Mouse (Mus musculus) embryonic facial prominence, embryonic 15.5 days (tissue): ENCODE results near the gene Btbd9. TPM values are rescaled to one million over a fixed set of nuclear protein-coding genes. Genes with fewer than 3 reads are reported as not detected.

Source experiments
- ATAC-seq: fragments of 200-750 bp; cut with Nextera tagmentation; 2 replicates; pipeline ENCODE4 v1.8.0; 2017; ENCODE audit warnings: low read depth, moderate TSS enrichment; ENCODE audit not compliant: insufficient number of reproducible peaks, low FRiP score, low TSS enrichment
- H3K27ac ChIP-seq: fragments of 300-500 bp; sonication (generic); replicated peaks from 2 replicates; pipeline ENCODE4 v1.5.1; 2015; ENCODE audit warnings: mild to moderate bottlenecking, inconsistent platforms
- H3K27me3 ChIP-seq: fragments of 300-500 bp; sonication (generic); 2 replicates; pipeline ENCODE4 v1.6.1; 2015; ENCODE audit warnings: inconsistent platforms
- H3K36me3 ChIP-seq: fragments of 300-500 bp; sonication (generic); 2 replicates; pipeline ENCODE4 v1.6.1; 2015; ENCODE audit warnings: mild to moderate bottlenecking, inconsistent platforms
- H3K4me1 ChIP-seq: fragments of 300-500 bp; sonication (generic); 2 replicates; pipeline ENCODE4 v1.6.1; 2015; ENCODE audit warnings: inconsistent platforms
- H3K4me2 ChIP-seq: fragments of 300-500 bp; sonication (generic); replicated peaks from 2 replicates; pipeline ENCODE4 v1.6.1; 2015; ENCODE audit warnings: mild to moderate bottlenecking, inconsistent platforms
- H3K4me3 ChIP-seq: fragments of 300-500 bp; sonication (generic); replicated peaks from 2 replicates; pipeline ENCODE4 v1.5.1; 2015; ENCODE audit warnings: mild to moderate bottlenecking, inconsistent platforms
- H3K9ac ChIP-seq: fragments of 300-500 bp; sonication (generic); 2 replicates; pipeline ENCODE4 v1.6.1; 2015; ENCODE audit warnings: inconsistent platforms
- H3K9me3 ChIP-seq: fragments of 300-500 bp; sonication (generic); replicated peaks from 2 replicates; pipeline ENCODE4 v1.6.1; 2016; ENCODE audit warnings: inconsistent platforms
- WGBS: fragments of 180-500 bp; shearing (Covaris S2); methylation state at CpG from one replicate; pipeline ENCODE4 v1.1.7; 2015; 5-methylcytosine and 5-hydroxymethylcytosine counted together
- polyA plus RNA-seq: library from polyadenylated mRNA; unstranded; fragments of >200 nt; fragmentation: Nextera tagmentation; extraction: Ambion mirVana; gene quantifications from 2 replicates; pipeline ENCODE4 v1.2.1, GENCODE M21; 2015

The Btbd9 gene
- polyA plus RNA-seq, 1 experiment from 2014 or later = 56.6 TPM

DNA sequence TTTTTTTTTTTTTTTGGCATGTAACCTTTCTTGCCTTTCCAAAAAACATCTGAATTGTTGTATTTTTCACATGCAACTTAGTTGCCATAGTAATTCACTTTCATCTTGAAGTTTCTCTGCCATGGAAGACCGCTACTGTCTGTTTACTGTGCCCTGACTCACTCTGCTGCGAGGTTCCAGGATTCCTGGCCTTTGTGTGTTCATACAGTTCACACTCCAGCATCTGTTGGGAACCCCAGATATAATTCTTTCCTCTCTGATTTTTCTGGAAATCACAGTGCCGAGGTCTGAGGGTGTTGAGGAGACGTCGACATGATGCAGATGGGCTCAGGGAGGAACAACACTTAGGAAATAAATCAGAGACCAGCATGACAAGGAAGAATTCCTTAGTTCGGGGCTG, 283.6 kb downstream of the Btbd9 start:
- no peaks in the 10 kb centered on the region for H3K27me3 ChIP-seq

DNA sequence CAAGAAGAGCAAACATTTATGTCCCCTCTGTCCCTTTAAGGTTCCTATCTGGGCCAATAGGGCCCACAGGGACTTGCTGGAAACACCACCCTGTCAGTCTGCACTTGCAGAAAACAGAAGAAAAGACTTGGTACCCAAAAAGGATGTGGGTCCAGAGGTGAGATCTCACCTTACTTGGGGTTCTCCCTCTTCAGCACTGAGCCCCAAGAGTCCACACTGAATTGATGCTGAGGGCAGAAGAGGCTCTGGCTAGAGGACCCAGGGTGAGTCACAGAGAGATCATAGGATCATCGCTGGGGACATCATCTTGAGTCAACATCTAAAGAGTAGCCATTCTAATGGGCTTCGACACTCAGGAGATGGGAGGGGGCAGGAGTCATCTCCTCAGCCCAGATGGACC, 290.6 kb downstream of the Btbd9 start:
- Histone ChIP-seq H3K9ac (no peak overlapping the region), H3K27me3 (no peaks in the 10 kb centered on the region), H3K4me1 (peaks cover 7% of the 10 kb centered on the region; the same call in 1 of the 2 replicates), H3K36me3 (no peaks in the 10 kb centered on the region), H3K4me2 (no peak overlapping the region), H3K9me3 (no peaks in the 10 kb centered on the region), H3K4me3 (no peak overlapping the region), H3K27ac (no peak overlapping the region)
- WGBS = 98% methylated on average over 2 of the region's 2 CpGs
- ATAC-seq = no peak

More for the DNA sequence above, 283.6 kb downstream of the Btbd9 start:
- Histone ChIP-seq H3K9me3 (no peaks in the 10 kb centered on the region), H3K36me3 (0 out of 2 replicates have a peak, but pooled peaks cover 5% of the 10 kb centered on the region), H3K9ac (no peak overlapping the region), H3K4me1 (peaks cover 12% of the 10 kb centered on the region), H3K4me3 (no peak overlapping the region), H3K27ac (no peak overlapping the region), H3K4me2 (no peak overlapping the region)
- no peak for ATAC-seq
- 44% methylated on average over 6 of the region's 6 CpGs for WGBS

DNA sequence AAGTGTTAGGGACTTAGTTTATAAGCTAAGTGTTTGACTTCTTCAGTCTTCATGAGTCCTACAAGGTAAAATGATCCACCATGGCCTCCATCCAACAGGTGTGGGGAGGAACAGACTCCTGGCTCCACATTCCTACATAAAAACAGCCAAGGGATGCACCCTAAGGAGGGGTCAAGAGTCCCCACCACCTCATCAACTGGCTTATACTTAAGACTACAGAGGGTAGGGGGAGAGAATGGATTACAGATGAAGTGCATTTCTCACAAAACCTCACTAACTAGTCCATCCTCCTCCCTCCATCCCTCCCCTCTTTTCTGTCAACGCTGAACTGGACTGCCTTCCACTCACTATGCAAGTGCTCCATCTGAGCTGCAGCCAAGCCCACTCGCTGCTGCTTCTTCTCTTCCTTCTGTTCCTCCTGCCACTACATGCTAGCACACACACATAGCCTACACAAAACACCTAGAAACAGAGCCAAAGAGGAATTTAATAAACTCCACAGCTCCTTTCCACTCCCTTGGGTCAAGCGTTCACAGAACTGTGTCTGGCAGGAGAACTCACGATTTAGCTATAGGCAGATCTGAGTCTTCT, 292.7 kb downstream of the Btbd9 start:
- Histone ChIP-seq H3K27me3 (no peaks in the 10 kb centered on the region), H3K4me3 (no peak overlapping the region), H3K4me2 (no peak overlapping the region), H3K27ac (no peak overlapping the region), H3K36me3 (no peaks in the 10 kb centered on the region), H3K9me3 (no peaks in the 10 kb centered on the region), H3K9ac (no peak overlapping the region), H3K4me1 (peaks cover 11% of the 10 kb centered on the region; the same call in 1 of the 2 replicates)
- no peak for ATAC-seq
- WGBS = 79% methylated on average over 4 of the region's 4 CpGs

DNA sequence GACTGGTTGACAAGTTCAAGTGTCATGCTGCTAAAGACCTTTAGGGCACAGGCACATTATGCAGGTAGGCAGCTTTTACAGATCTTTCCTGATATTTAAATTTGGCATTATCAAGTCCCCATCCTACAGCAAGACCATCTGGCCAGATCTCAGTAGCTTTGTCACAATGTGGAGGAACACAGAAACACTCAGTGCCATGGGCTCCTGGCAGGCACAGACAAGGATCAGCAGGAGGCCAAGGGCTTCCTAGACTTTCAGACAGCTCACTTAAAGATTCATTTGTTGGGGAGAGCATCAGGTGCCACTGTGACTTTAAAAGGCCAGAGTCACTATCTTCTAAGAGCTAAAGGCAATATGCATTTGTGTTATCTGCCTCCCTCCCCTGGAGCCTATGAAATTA, 293.3 kb downstream of the Btbd9 start:
- H3K4me2 ChIP-seq = no peak overlapping the region
- no peaks in the 10 kb centered on the region for H3K27me3 ChIP-seq
- no peaks in the 10 kb centered on the region for H3K9me3 ChIP-seq
- no peaks in the 10 kb centered on the region for H3K36me3 ChIP-seq
- peaks cover 11% of the 10 kb centered on the region; the same call in 1 of the 2 replicates for H3K4me1 ChIP-seq
- H3K4me3 ChIP-seq = no peak overlapping the region
- no peak for ATAC-seq
- no peak overlapping the region for H3K9ac ChIP-seq
- no peak overlapping the region for H3K27ac ChIP-seq

DNA sequence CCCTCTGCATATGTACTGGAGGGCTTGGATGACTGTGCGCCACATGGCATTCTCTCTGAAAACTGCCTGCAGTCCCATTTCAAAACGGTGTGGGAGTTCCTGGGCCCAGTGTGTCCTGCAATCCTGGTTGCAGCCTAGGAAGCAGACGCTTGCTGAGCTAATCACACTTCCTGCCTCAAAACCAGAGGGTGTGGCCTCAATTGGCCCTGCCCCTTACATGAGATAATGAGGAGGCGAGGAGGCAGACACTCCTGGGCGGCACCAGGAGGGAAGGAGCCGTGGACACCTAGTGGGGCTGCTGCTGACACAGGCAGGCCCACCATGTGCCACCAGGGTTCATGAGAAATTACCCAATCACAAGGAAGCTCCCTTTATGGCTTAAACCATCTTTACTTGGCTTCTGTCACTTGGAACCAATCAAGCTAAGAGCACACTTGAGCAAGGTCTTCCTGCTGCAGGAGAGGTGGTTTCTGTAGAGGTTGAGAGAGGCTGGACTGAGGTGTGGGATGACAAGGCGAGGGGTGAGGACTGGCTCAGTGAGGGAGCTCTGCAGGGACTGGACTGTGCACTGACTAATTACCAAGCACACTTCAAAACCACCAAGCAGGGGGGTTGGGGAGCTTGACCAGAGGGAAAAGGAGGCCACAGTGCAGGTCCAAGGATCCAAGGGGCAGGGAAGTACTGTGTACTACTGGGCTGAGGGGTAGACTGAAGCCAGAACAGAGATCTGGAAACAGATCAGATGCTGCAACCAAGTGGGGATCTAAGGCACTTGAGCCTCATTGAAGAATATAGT, 295.8 kb downstream of the Btbd9 start:
- H3K9ac ChIP-seq = no peak overlapping the region
- no peak overlapping the region for H3K4me3 ChIP-seq
- 57% methylated on average over 7 of the region's 7 CpGs for WGBS
- H3K9me3 ChIP-seq = no peaks in the 10 kb centered on the region
- H3K4me1 ChIP-seq = 0 out of 2 replicates have a peak, but pooled peaks cover 4% of the 10 kb centered on the region
- ATAC-seq = no peak
- no peaks in the 10 kb centered on the region for H3K36me3 ChIP-seq
- no peaks in the 10 kb centered on the region for H3K27me3 ChIP-seq
- H3K27ac ChIP-seq = no peak overlapping the region
- H3K4me2 ChIP-seq = no peak overlapping the region

DNA sequence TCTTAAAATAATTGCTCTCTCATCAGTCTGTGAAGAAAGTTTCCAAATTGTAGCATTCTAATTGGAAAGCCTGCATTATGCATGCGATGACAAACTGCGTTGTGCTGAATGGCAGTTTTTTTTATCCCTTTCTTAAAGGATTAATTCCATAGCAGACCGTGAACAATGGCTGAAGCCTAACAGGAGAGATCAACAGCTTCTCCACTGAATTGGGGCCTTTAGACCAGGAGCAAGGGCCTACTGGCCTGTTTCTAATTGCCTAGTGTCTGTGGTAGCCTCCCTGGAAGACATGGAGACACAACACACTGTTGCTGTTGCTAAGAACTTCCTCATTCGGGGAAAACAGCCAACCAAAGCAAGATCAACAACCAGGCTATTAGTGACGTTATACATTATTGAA, 296.6 kb downstream of the Btbd9 start:
- 43% methylated on average over 5 of the region's 5 CpGs for WGBS
- Histone ChIP-seq H3K27ac (no peak overlapping the region), H3K4me1 (0 out of 2 replicates have a peak, but pooled peaks cover 4% of the 10 kb centered on the region), H3K4me3 (no peak overlapping the region), H3K9ac (no peak overlapping the region), H3K9me3 (no peaks in the 10 kb centered on the region), H3K4me2 (no peak overlapping the region), H3K27me3 (no peaks in the 10 kb centered on the region), H3K36me3 (no peaks in the 10 kb centered on the region)
- ATAC-seq = no peak

DNA sequence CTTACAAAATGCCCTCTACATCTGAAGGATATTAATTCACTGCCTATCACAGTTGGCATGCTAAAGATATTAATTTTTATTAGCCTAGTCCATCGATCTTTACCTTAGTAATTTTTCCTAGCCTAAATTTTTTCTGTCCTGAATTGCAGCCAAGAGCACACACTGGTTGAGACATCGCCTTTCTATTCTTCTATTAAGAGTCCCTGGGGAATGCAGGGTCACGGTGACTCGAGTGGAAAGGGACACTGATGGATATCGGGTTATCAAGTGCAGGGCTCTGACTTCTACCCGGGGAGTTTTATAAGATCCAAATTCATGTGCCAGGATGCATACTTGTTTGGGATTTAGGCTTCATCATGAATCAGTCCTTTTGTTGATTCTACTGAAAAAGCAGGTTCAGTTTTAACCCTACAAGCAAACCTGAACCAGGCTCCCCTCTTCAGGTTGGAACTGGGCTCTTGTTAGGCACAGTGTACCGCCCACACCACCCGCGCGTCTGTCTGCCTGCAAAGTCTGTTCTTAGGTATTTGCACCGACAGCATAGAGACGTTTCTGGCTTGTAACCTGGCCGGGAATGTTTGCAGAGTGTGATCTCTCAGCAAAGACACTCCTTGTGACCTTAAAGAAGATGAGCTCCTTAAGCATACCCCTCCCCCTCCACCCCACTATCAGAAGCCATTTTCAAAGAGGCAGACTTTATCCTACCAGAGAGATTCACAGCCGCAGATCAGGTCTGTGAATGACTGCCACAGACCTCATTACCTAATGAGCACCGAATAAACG, 297.5 kb downstream of the Btbd9 start:
- no peak overlapping the region for H3K27ac ChIP-seq
- no peak overlapping the region for H3K4me2 ChIP-seq
- H3K4me1 ChIP-seq = 0 out of 2 replicates have a peak, but pooled peaks cover 4% of the 10 kb centered on the region
- no peak overlapping the region for H3K4me3 ChIP-seq
- no peaks in the 10 kb centered on the region for H3K9me3 ChIP-seq
- no peak for ATAC-seq
- no peak overlapping the region for H3K9ac ChIP-seq
- WGBS = 30% methylated on average over 16 of the region's 16 CpGs
- no peaks in the 10 kb centered on the region for H3K27me3 ChIP-seq
- H3K36me3 ChIP-seq = no peaks in the 10 kb centered on the region

DNA sequence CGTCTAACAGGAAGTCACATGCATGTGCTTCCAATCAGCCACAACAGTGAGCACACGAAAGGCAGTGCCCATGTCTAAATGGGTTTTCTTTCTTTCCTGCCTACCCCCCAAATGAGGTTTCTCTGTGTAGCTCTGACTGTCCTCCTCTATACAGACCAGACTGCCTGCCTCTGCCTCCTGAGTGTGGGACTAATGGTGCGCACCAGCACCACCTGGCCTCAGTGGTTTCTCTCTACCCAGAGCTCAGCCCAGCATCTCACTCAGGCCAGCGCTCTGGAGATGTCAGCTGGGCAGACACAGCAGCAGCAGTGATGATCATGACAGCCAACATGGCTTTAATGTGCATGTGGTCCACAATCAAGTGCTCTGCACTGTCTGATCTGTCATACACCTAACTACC, 299.8 kb downstream of the Btbd9 start:
- H3K9ac ChIP-seq = no peak overlapping the region
- H3K4me3 ChIP-seq = no peak overlapping the region
- H3K27me3 ChIP-seq = no peaks in the 10 kb centered on the region
- 61% methylated on average over 4 of the region's 4 CpGs for WGBS
- no peaks in the 10 kb centered on the region for H3K36me3 ChIP-seq
- no peak for ATAC-seq
- H3K27ac ChIP-seq = no peak overlapping the region
- H3K4me2 ChIP-seq = no peak overlapping the region
- no peaks in the 10 kb centered on the region for H3K9me3 ChIP-seq
- H3K4me1 ChIP-seq = 0 out of 2 replicates have a peak, but pooled peaks cover 4% of the 10 kb centered on the region

GRCm38 (mm10) chr17:30272769-30273168, 303.5 kb downstream of the Btbd9 start:
- Histone ChIP-seq H3K4me1 (no peaks in the 10 kb centered on the region), H3K9me3 (no peaks in the 10 kb centered on the region), H3K36me3 (no peaks in the 10 kb centered on the region), H3K27me3 (no peaks in the 10 kb centered on the region), H3K9ac (no peak overlapping the region), H3K27ac (no peak overlapping the region), H3K4me3 (no peak overlapping the region), H3K4me2 (no peak overlapping the region)
- WGBS = 81% methylated on average over 6 of the region's 6 CpGs
- ATAC-seq = no peak

DNA sequence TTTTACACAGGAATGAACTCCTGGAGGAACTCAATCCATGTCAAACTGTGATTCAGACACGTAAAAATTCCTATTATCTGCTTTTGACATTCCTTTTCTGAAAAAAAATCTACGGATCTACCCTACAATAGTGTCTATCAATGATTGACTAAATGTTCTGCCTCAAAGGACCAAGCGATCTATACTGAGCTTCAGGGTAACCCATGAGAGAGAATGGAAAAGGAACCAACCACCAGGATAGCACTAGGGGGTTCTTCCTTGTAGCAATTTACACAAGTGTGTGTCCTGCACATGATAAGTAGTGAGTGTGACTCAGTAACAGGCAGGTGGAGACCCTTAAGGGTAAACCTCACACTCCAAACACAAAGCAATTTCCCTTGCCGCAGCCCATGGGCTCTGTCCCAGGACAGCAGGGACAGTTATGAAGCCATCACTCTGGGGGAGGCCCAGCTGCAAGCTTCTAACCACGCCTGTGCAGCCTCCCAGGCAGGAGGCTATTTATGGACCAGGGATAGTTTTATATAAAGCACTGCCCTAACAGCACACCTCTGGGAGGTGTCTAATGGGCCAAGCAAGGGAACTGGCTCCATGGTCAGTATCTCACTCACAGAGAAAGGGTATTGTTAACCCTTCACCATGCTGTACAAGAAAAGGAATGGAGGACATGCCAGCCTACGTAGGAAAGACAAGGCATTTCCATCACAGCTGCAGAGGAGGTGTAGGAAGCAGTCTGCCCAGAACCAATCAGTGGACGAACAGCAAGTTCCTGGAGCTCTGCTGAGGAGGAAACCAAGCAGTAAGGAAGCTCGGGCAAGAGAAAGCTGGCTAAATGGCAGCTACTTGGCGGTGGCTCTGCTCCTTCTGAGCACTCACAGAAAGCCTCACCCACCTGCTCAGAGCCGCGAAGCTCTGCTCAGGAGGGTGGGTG, 306.9 kb downstream of the Btbd9 start:
- Histone ChIP-seq H3K9ac (no peak overlapping the region), H3K27ac (no peak overlapping the region), H3K27me3 (no peaks in the 10 kb centered on the region), H3K4me2 (no peak overlapping the region), H3K4me1 (no peaks in the 10 kb centered on the region), H3K9me3 (no peaks in the 10 kb centered on the region), H3K4me3 (no peak overlapping the region), H3K36me3 (no peaks in the 10 kb centered on the region)
- 76% methylated on average over 11 of the region's 11 CpGs for WGBS
- no peak for ATAC-seq
